Mouse (Mus musculus) embryonic facial prominence, embryonic 13.5 days (tissue): ENCODE data around the gene Med20. TPM values are rescaled to one million over a fixed set of nuclear protein-coding genes. Genes with fewer than 3 reads are reported as not detected.

Source experiments
- ATAC-seq: fragments of 200-750 bp; cut with Nextera tagmentation; 2 replicates; pipeline ENCODE4 v1.8.0; 2017; ENCODE audit warnings: low read depth; ENCODE audit not compliant: insufficient number of reproducible peaks, insufficient read depth, low FRiP score, low TSS enrichment
- H3K27ac ChIP-seq: fragments of 300-500 bp; sonication (generic); 2 replicates; pipeline ENCODE4 v1.5.1; 2015; ENCODE audit warnings: moderate library complexity, mild to moderate bottlenecking, inconsistent platforms
- H3K27me3 ChIP-seq: fragments of 300-500 bp; sonication (generic); 2 replicates; pipeline ENCODE4 v1.6.1; 2015; ENCODE audit warnings: mild to moderate bottlenecking, inconsistent platforms
- H3K36me3 ChIP-seq: fragments of 300-500 bp; sonication (generic); 2 replicates; pipeline ENCODE4 v1.6.1; 2015; ENCODE audit warnings: mild to moderate bottlenecking, inconsistent platforms
- H3K4me1 ChIP-seq: fragments of 300-500 bp; sonication (generic); 2 replicates; pipeline ENCODE4 v1.6.1; 2015; ENCODE audit warnings: inconsistent platforms
- H3K4me2 ChIP-seq: fragments of 300-500 bp; sonication (generic); 2 replicates; pipeline ENCODE4 v1.6.1; 2015; ENCODE audit warnings: moderate library complexity, mild to moderate bottlenecking, inconsistent platforms
- H3K4me3 ChIP-seq: fragments of 300-500 bp; sonication (generic); 2 replicates; pipeline ENCODE4 v1.5.1; 2015; ENCODE audit warnings: mild to moderate bottlenecking, inconsistent platforms
- H3K9ac ChIP-seq: fragments of 300-500 bp; sonication (generic); 2 replicates; pipeline ENCODE4 v1.6.1; 2015; ENCODE audit warnings: mild to moderate bottlenecking, inconsistent platforms
- H3K9me3 ChIP-seq: fragments of 300-500 bp; sonication (generic); 2 replicates; pipeline ENCODE4 v1.6.1; 2016; ENCODE audit warnings: inconsistent platforms
- WGBS: fragments of 180-500 bp; shearing (Covaris S2); methylation state at CpG from one replicate; pipeline ENCODE4 v1.1.7; 2015; ENCODE audit warnings: mixed read lengths; 5-methylcytosine and 5-hydroxymethylcytosine counted together
- polyA plus RNA-seq: library from polyadenylated mRNA; unstranded; fragments of >200 nt; fragmentation: Nextera tagmentation; extraction: Ambion mirVana; gene quantifications from 2 replicates; pipeline ENCODE4 v1.2.1, GENCODE M21; 2015

The Med20 gene
- polyA plus RNA-seq, 1 experiment from 2014 or later = 52.9 TPM

DNA sequence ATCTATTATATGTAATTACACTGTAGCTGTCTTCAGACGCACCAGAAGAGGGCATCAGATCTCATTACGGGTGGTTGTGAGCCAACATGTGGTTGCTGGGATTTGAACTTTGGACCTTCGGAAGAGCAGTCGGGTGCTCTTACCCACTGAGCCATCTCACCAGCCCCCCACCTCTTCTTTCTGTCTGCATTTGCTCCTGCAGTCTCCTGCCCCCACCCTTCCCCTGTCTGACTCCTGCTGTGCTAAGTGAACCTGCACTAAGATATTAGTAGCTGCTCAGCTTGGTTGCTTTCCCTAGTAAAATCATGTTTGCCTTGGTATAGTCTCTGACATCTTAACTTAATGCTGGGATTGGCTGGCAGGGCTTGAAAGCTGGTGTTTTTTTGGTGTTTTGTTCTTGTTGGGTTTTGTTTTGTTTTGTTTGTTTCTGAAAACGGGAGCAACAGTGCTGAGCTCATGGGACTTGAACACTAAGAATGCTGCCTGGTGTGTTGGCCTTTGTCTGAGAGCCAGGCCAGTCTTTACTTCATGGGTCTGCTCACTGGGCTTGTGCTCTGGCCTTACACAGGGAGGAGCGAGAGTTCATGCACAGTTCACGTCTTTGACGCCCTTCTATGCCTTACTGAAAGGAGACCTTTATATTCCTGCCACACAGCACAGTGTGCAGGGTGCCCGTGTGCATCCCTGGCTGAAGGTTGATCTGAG lies 51.8 kb downstream of the Med20 start:
- H3K4me2 ChIP-seq = no peak overlapping the region
- H3K27ac ChIP-seq = no peak overlapping the region
- ATAC-seq = no peak
- no peaks in the 10 kb centered on the region for H3K9me3 ChIP-seq
- WGBS = 56% methylated on average over 9 of the region's 9 CpGs
- no peak overlapping the region for H3K4me3 ChIP-seq
- no peaks in the 10 kb centered on the region for H3K27me3 ChIP-seq
- 0 out of 2 replicates have a peak, but pooled peaks cover 8% of the 10 kb centered on the region for H3K36me3 ChIP-seq
- no peaks in the 10 kb centered on the region for H3K4me1 ChIP-seq
- H3K9ac ChIP-seq = no peak overlapping the region

DNA sequence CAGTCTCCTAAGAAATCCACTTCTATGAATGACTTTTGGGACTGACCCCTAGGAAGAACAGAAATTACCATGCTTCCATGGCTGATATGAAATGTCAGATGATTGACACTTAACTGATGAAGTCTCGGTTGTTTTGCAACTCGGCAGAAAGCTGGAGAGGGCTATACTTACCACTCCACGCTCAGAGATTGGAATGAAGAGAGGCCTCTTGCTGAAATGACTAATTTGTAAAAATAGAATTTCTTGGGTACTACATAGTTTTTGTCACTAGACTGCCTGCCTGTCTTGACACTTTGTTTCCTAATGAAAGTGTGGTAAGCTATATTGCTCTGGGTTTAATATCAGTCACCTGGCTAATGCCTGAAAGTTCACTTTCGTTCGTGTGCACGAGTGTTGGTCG lies 53.1 kb downstream of the Med20 start:
- Histone ChIP-seq H3K4me2 (no peak overlapping the region), H3K9me3 (no peaks in the 10 kb centered on the region), H3K27ac (no peak overlapping the region), H3K9ac (no peak overlapping the region), H3K27me3 (no peaks in the 10 kb centered on the region), H3K4me3 (no peak overlapping the region), H3K4me1 (no peaks in the 10 kb centered on the region), H3K36me3 (0 out of 2 replicates have a peak, but pooled peaks cover 5% of the 10 kb centered on the region)
- no peak for ATAC-seq
- 91% methylated on average over 7 of the region's 7 CpGs for WGBS

DNA sequence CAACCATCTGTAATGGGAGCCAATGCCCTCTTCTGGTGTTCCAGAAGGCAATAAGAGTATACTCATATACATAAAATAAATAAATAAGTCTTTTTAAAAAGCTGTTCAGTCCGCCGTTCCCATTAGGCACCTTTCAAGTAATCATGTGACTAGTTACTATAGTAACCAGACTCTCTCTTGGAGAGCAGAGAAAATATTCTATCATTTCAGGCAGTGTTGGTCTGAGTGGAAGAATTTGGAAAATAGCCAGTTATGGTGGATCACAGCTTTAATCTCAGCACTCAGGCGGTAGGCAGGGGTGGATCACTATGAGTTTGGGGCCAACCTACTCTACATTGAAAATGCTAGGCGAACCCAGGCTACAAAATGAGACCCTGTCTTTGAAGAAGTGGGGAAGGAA lies 57.8 kb downstream of the Med20 start:
- Histone ChIP-seq H3K4me2 (no peak overlapping the region), H3K27ac (no peak overlapping the region), H3K4me1 (peaks cover 15% of the 10 kb centered on the region), H3K27me3 (peaks cover 24% of the 10 kb centered on the region), H3K36me3 (0 out of 2 replicates have a peak, but pooled peaks cover 6% of the 10 kb centered on the region), H3K9me3 (no peaks in the 10 kb centered on the region), H3K9ac (no peak overlapping the region), H3K4me3 (no peak overlapping the region)
- WGBS = 79% methylated on average over 4 of the region's 4 CpGs
- no peak for ATAC-seq

DNA sequence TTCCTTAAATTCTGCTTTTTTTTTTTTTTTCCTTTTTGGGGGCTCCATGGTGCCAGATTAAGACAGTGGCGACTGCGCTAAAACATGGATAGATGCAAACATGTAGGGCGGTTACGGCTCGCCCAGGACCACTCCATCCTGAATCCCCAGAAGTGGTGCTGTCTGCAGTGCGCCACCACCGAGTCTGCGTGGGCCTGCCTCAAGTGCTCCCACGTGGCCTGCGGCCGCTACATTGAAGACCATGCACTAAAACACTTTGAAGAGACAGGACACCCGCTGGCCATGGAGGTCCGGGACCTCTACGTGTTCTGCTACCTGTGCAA lies 60.6 kb downstream of the Med20 start:
- Histone ChIP-seq H3K36me3 (peaks cover 20% of the 10 kb centered on the region), H3K4me2 (peak overlapping the region; percentile 89), H3K9me3 (no peaks in the 10 kb centered on the region), H3K27me3 (peaks cover 24% of the 10 kb centered on the region), H3K4me1 (peaks cover 15% of the 10 kb centered on the region), H3K27ac (no peak overlapping the region), H3K9ac (peak overlapping the region; percentile 74), H3K4me3 (peak overlapping the region; percentile 47)
- WGBS = 11% methylated on average over 14 of the region's 14 CpGs
- no peak for ATAC-seq

DNA sequence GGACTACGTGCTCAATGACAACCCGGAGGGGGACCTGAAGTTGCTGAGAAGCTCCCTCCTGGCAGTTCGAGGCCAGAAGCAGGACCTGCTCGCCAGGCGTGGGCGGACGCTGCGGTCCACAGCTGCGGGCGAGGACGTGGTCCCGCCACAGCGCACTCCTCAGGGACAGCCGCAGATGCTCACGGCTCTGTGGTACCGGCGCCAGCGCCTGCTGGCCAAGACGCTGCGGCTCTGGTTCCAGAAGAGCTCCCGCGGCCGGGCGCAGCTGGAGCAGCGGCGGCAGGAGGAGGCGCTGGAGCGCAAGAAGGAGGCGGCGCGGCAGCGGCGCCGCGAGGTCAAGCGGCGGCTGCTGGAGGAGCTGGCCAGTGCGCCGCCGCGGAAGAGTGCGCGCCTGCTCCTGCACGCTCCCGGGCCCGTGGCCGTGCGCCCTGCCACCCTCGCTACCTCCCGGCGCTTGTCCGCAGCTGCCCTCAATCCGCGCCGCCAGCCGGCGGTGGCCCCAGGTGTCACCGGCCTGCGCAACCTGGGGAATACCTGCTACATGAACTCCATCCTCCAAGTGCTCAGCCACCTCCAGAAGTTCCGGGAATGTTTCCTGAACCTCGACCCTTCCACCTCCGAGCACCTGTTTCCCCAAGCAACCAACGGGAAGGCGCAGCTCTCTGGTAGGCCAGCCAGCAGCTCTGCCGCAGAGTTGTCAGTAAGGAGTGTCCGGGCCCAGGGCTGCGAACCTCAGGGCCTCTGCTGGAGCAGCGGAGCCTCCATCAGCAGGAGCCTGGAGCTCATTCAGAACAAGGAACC lies 61.1 kb downstream of the Med20 start:
- Histone ChIP-seq H3K27ac (no peak overlapping the region), H3K36me3 (peaks cover 23% of the 10 kb centered on the region), H3K4me3 (peak overlapping the region; percentile 47), H3K4me1 (peaks cover 15% of the 10 kb centered on the region), H3K9me3 (no peaks in the 10 kb centered on the region), H3K27me3 (peaks cover 24% of the 10 kb centered on the region), H3K9ac (peak overlapping the region; percentile 74), H3K4me2 (peak overlapping the region; percentile 89)
- ATAC-seq = peak; percentile 49; the same call in 1 of the 2 replicates
- WGBS = 5% methylated on average over 60 of the region's 68 CpGs

Other genes starting within 250 kb of the Med20 start
- 73.4 and 74.5 TPM in 2 replicates for gene Mrps10, start 242.7 kb upstream of the Med20 start, polyA plus RNA-seq
- 0.73 and 0.84 TPM in 2 replicates for gene Guca1b, start 226.2 kb upstream of the Med20 start, polyA plus RNA-seq
- 1.9 and 2.0 TPM in 2 replicates for gene Guca1a, start 211.0 kb upstream of the Med20 start, polyA plus RNA-seq
- gene AI661453, start 175.0 kb upstream of the Med20 start, polyA plus RNA-seq = 1.7 and 2.0 TPM in 2 replicates
- 0.25 TPM in 1 of 2 replicates, not detected in the other for gene 1700001C19Rik, start 174.2 kb upstream of the Med20 start, polyA plus RNA-seq
- 34.1 and 38.1 TPM in 2 replicates for gene Taf8, start 109.3 kb upstream of the Med20 start, polyA plus RNA-seq
- 359 and 377 TPM in 2 replicates for gene Ccnd3, start 106.5 kb upstream of the Med20 start, polyA plus RNA-seq
- 23.0 and 26.6 TPM in 2 replicates for gene Bysl, start 90 bp upstream of the Med20 start, polyA plus RNA-seq
- gene Gm20517, start within 50 bp of the Med20 start, polyA plus RNA-seq = 0.96 and 2.4 TPM in 2 replicates
- gene Usp49, start 19.1 kb downstream of the Med20 start, polyA plus RNA-seq = 6.2 and 6.4 TPM in 2 replicates
- gene Tomm6, start 76.8 kb downstream of the Med20 start, polyA plus RNA-seq = 412 and 418 TPM in 2 replicates
- gene Frs3, start 77.4 kb downstream of the Med20 start, polyA plus RNA-seq = 7.5 TPM in 2 replicates
- gene Gm21981, start 82.9 kb downstream of the Med20 start, polyA plus RNA-seq = 0.39 and 0.54 TPM in 2 replicates
- 0.60 and 0.91 TPM in 2 replicates for gene Prickle4, start 83.2 kb downstream of the Med20 start, polyA plus RNA-seq
- gene Pgc, start 115.3 kb downstream of the Med20 start, polyA plus RNA-seq = not detected in 2 replicates
- gene Tfeb, start 125.4 kb downstream of the Med20 start, polyA plus RNA-seq = 6.7 and 6.8 TPM in 2 replicates
- 28.9 and 35.9 TPM in 2 replicates for gene Mdfi, start 223.1 kb downstream of the Med20 start, polyA plus RNA-seq